Mouse (Mus musculus): Measurements from ENCODE around the gene Fam222a. TPM values are rescaled to one million over a fixed set of nuclear protein-coding genes. Genes with fewer than 3 reads are reported as not detected.

Fam222a gene
- polyA plus RNA-seq, 1 experiment from 2014 or later, result 5.7 TPM

- Histone ChIP-seq H3K27ac (replicated peaks; ENCODE audit: low read depth, low read length) (no peak overlapping the region), H3K4me3 (replicated peaks; ENCODE audit: low read depth, low read length) (no peak overlapping the region), H3K4me2 (ENCODE audit: low read length) (no peak overlapping the region), H3K9ac (replicated peaks; ENCODE audit: low read length) (no peak overlapping the region), H3K9me3 (ENCODE audit: control insufficient read depth, low read length) (no peaks in the 10 kb centered on the region), H3K27me3 (ENCODE audit: control insufficient read depth, insufficient read depth, low read length) (no peaks in the 10 kb centered on the region), H3K4me1 (ENCODE audit: control insufficient read depth, insufficient read depth, low read length) (peaks cover 56% of the 10 kb centered on the region), H3K36me3 (ENCODE audit: control insufficient read depth, insufficient read depth, low read length) (0 out of 2 replicates have a peak, but pooled peaks cover 6% of the 10 kb centered on the region)
- no peak for ATAC-seq (ENCODE audit: low FRiP score, low TSS enrichment)
- no peak for DNase-seq
- WGBS, result 71% methylated on average over 3 of the region's 3 CpGs
These were observed 15.2 kb downstream of the Fam222a start for GRCm38 (mm10) chr5:114583046-114583445.

- Histone ChIP-seq H3K4me2 (ENCODE audit: low read length) (no peak overlapping the region), H3K4me1 (ENCODE audit: control insufficient read depth, insufficient read depth, low read length) (peaks cover 56% of the 10 kb centered on the region), H3K27me3 (ENCODE audit: control insufficient read depth, insufficient read depth, low read length) (no peaks in the 10 kb centered on the region), H3K36me3 (ENCODE audit: control insufficient read depth, insufficient read depth, low read length) (0 out of 2 replicates have a peak, but pooled peaks cover 6% of the 10 kb centered on the region), H3K4me3 (replicated peaks; ENCODE audit: low read depth, low read length) (no peak overlapping the region), H3K9ac (replicated peaks; ENCODE audit: low read length) (no peak overlapping the region), H3K27ac (replicated peaks; ENCODE audit: low read depth, low read length) (peak overlapping the region; percentile 56; the same call in 1 of the 2 replicates), H3K9me3 (ENCODE audit: control insufficient read depth, low read length) (no peaks in the 10 kb centered on the region)
- no peak for ATAC-seq (ENCODE audit: low FRiP score, low TSS enrichment)
- WGBS, result 75% methylated on average over 12 of the region's 12 CpGs
- no peak for DNase-seq
These were observed 15.8 kb downstream of the Fam222a start for GRCm38 (mm10) chr5:114583490-114584175.

GRCm38 (mm10) chr5:114584293-114585104 is 16.7 kb downstream of the Fam222a start:
- Histone ChIP-seq H3K9ac (replicated peaks; ENCODE audit: low read length) (0 out of 2 replicates have a peak overlapping the region, but pooled peaks have one; percentile 13), H3K27me3 (ENCODE audit: control insufficient read depth, insufficient read depth, low read length) (no peaks in the 10 kb centered on the region), H3K4me1 (ENCODE audit: control insufficient read depth, insufficient read depth, low read length) (peaks cover 59% of the 10 kb centered on the region), H3K4me2 (ENCODE audit: low read length) (no peak overlapping the region), H3K27ac (replicated peaks; ENCODE audit: low read depth, low read length) (peak overlapping the region; percentile 56), H3K36me3 (ENCODE audit: control insufficient read depth, insufficient read depth, low read length) (0 out of 2 replicates have a peak, but pooled peaks cover 3% of the 10 kb centered on the region), H3K4me3 (replicated peaks; ENCODE audit: low read depth, low read length) (no peak overlapping the region), H3K9me3 (ENCODE audit: control insufficient read depth, low read length) (no peaks in the 10 kb centered on the region)
- 0 out of 2 replicates have a peak, but pooled peaks have one; percentile 38 for ATAC-seq (ENCODE audit: low FRiP score, low TSS enrichment)
- 12% methylated on average over 14 of the region's 14 CpGs for WGBS
- DNase-seq, result peak; percentile 65

GRCm38 (mm10) chr5:114585682-114586081 is 17.9 kb downstream of the Fam222a start:
- Histone ChIP-seq H3K27me3 (ENCODE audit: control insufficient read depth, insufficient read depth, low read length) (no peaks in the 10 kb centered on the region), H3K9me3 (ENCODE audit: control insufficient read depth, low read length) (no peaks in the 10 kb centered on the region), H3K4me3 (replicated peaks; ENCODE audit: low read depth, low read length) (no peak overlapping the region), H3K4me1 (ENCODE audit: control insufficient read depth, insufficient read depth, low read length) (peaks cover 68% of the 10 kb centered on the region), H3K9ac (replicated peaks; ENCODE audit: low read length) (no peak overlapping the region; the same call in 1 of the 2 replicates), H3K27ac (replicated peaks; ENCODE audit: low read depth, low read length) (peak overlapping the region; percentile 56; the same call in 1 of the 2 replicates), H3K36me3 (ENCODE audit: control insufficient read depth, insufficient read depth, low read length) (no peaks in the 10 kb centered on the region), H3K4me2 (ENCODE audit: low read length) (0 out of 2 replicates have a peak overlapping the region, but pooled peaks have one; percentile 11)
- peak; percentile 55 for DNase-seq
- WGBS, result 1% methylated on average over 5 of the region's 5 CpGs
- no peak for ATAC-seq (ENCODE audit: low FRiP score, low TSS enrichment)

GRCm38 (mm10) chr5:114587908-114588307 is 20.1 kb downstream of the Fam222a start:
- Histone ChIP-seq H3K4me1 (ENCODE audit: control insufficient read depth, insufficient read depth, low read length) (peaks cover 91% of the 10 kb centered on the region), H3K4me2 (ENCODE audit: low read length) (no peak overlapping the region), H3K9me3 (ENCODE audit: control insufficient read depth, low read length) (no peaks in the 10 kb centered on the region), H3K36me3 (ENCODE audit: control insufficient read depth, insufficient read depth, low read length) (no peaks in the 10 kb centered on the region), H3K27ac (replicated peaks; ENCODE audit: low read depth, low read length) (peak overlapping the region; percentile 72), H3K4me3 (replicated peaks; ENCODE audit: low read depth, low read length) (no peak overlapping the region), H3K9ac (replicated peaks; ENCODE audit: low read length) (no peak overlapping the region), H3K27me3 (ENCODE audit: control insufficient read depth, insufficient read depth, low read length) (no peaks in the 10 kb centered on the region)
- peak; percentile 44 for DNase-seq
- WGBS, result 40% methylated on average over 9 of the region's 9 CpGs
- no peak for ATAC-seq (ENCODE audit: low FRiP score, low TSS enrichment)

GRCm38 (mm10) chr5:114588416-114588815 is 20.6 kb downstream of the Fam222a start:
- no peak for DNase-seq
- Histone ChIP-seq H3K4me2 (ENCODE audit: low read length) (no peak overlapping the region), H3K9ac (replicated peaks; ENCODE audit: low read length) (no peak overlapping the region), H3K27me3 (ENCODE audit: control insufficient read depth, insufficient read depth, low read length) (no peaks in the 10 kb centered on the region), H3K36me3 (ENCODE audit: control insufficient read depth, insufficient read depth, low read length) (no peaks in the 10 kb centered on the region), H3K27ac (replicated peaks; ENCODE audit: low read depth, low read length) (peak overlapping the region; percentile 72), H3K9me3 (ENCODE audit: control insufficient read depth, low read length) (no peaks in the 10 kb centered on the region), H3K4me1 (ENCODE audit: control insufficient read depth, insufficient read depth, low read length) (peaks cover 91% of the 10 kb centered on the region), H3K4me3 (replicated peaks; ENCODE audit: low read depth, low read length) (no peak overlapping the region)
- ATAC-seq (ENCODE audit: low FRiP score, low TSS enrichment), result no peak
- WGBS, result 49% methylated on average over 10 of the region's 10 CpGs

GRCm38 (mm10) chr5:114589026-114589425 is 21.2 kb downstream of the Fam222a start:
- peak; percentile 64 for DNase-seq
- Histone ChIP-seq H3K36me3 (ENCODE audit: control insufficient read depth, insufficient read depth, low read length) (no peaks in the 10 kb centered on the region), H3K9ac (replicated peaks; ENCODE audit: low read length) (peak overlapping the region; percentile 23; the same call in 1 of the 2 replicates), H3K27ac (replicated peaks; ENCODE audit: low read depth, low read length) (peak overlapping the region; percentile 72), H3K27me3 (ENCODE audit: control insufficient read depth, insufficient read depth, low read length) (no peaks in the 10 kb centered on the region), H3K4me1 (ENCODE audit: control insufficient read depth, insufficient read depth, low read length) (peaks cover 91% of the 10 kb centered on the region), H3K9me3 (ENCODE audit: control insufficient read depth, low read length) (no peaks in the 10 kb centered on the region), H3K4me3 (replicated peaks; ENCODE audit: low read depth, low read length) (no peak overlapping the region), H3K4me2 (ENCODE audit: low read length) (no peak overlapping the region)
- 24% methylated on average over 6 of the region's 6 CpGs for WGBS
- peak; percentile 51; the same call in 1 of the 2 replicates for ATAC-seq (ENCODE audit: low FRiP score, low TSS enrichment)

GRCm38 (mm10) chr5:114589454-114589853 is 21.6 kb downstream of the Fam222a start:
- H3K9me3 ChIP-seq (ENCODE audit: control insufficient read depth, low read length), result no peaks in the 10 kb centered on the region
- peaks cover 3% of the 10 kb centered on the region; the same call in 1 of the 2 replicates for H3K36me3 ChIP-seq (ENCODE audit: control insufficient read depth, insufficient read depth, low read length)
- H3K27ac ChIP-seq (replicated peaks; ENCODE audit: low read depth, low read length), result peak overlapping the region; percentile 72
- H3K4me1 ChIP-seq (ENCODE audit: control insufficient read depth, insufficient read depth, low read length), result peaks cover 87% of the 10 kb centered on the region
- 44% methylated on average over 2 of the region's 2 CpGs for WGBS
- ATAC-seq (ENCODE audit: low FRiP score, low TSS enrichment) (no peak), DNase-seq (no peak)
- H3K4me3 ChIP-seq (replicated peaks; ENCODE audit: low read depth, low read length), result no peak overlapping the region
- H3K27me3 ChIP-seq (ENCODE audit: control insufficient read depth, insufficient read depth, low read length), result no peaks in the 10 kb centered on the region
- no peak overlapping the region for H3K4me2 ChIP-seq (ENCODE audit: low read length)
- H3K9ac ChIP-seq (replicated peaks; ENCODE audit: low read length), result peak overlapping the region; percentile 23; the same call in 1 of the 2 replicates
